9 mouse cellular contexts compared by ENCODE assay signal in the genomic region with DNA sequence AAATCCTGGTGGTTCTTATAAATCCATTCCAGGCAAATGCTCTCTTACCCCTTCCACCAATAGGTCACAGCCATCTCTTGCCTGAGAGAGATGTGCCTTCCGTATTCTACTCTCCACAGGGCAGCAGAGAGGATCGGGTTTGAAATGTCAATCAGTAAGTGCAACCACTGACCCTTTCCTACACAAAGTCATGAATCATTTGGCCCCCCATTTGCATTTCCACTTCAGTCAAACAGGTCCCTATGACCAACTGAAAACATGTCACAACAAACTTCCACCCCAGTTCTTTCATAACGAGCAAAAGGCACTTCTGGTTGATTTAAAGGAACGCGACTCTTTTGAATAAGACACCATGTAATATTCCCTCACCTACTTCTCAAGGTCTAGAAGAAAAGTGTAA. TPM values are rescaled to one million over a fixed set of nuclear protein-coding genes. Genes with fewer than 3 reads are reported as not detected.
DNase-seq lines count a peak whose midpoint lies in the region; ATAC-seq and TF ChIP-seq lines count a peak whose summit lies in the region.
"Had no signal": no experiment of that assay in that cellular context is flagged by ENCODE, and none has a peak within 500 bp of the region (broad histone marks: within the 10 kb centered on the region; RNA-seq: fewer than 3 reads in every experiment).

No protein-coding gene starts in this region.

- peaks cover 29% of the 10 kb centered on the region for H3K79me2 ChIP-seq in myocyte (ENCODE audit: control insufficient read depth, insufficient read depth)

- H3K9ac ChIP-seq in heart, embryonic 12.5 days, result no peak overlapping the region
- H3K9ac ChIP-seq in lung, postnatal 0 days (replicated peaks; ENCODE audit: low read depth), result no peak overlapping the region
- H3K9ac ChIP-seq in hindbrain, postnatal 0 days (replicated peaks; ENCODE audit: low read length), result no peak overlapping the region

- TF ChIP-seq CTCF in lung, postnatal 0 days (IDR thresholded peaks at IDR 0.05), result no peak
- no peak for TF ChIP-seq CTCF in hindbrain, postnatal 0 days (IDR thresholded peaks at IDR 0.05; ENCODE audit: low read depth)

- H3K4me2 ChIP-seq in heart, embryonic 12.5 days, result peak overlapping the region; percentile 2; the same call in 1 of the 2 replicates
- peak overlapping the region; percentile 79; the same call in 1 of the 2 replicates for H3K4me2 ChIP-seq in lung, postnatal 0 days (replicated peaks; ENCODE audit: low read depth, low read length)
- peak overlapping the region; percentile 97 for H3K4me2 ChIP-seq in hindbrain, postnatal 0 days (ENCODE audit: low read depth, low read length)
- H3K4me2 ChIP-seq in myocyte (ENCODE audit: low read depth), result peak overlapping the region; percentile 93

- H3ac ChIP-seq in myocyte (ENCODE audit: control insufficient read depth, insufficient read length), result peak overlapping the region; percentile 41

- peaks cover 22% of the 10 kb centered on the region for H3K4me1 ChIP-seq in heart, embryonic 12.5 days (replicated peaks)
- peaks cover 9% of the 10 kb centered on the region; the same call in 1 of the 2 replicates for H3K4me1 ChIP-seq in lung, postnatal 0 days (ENCODE audit: insufficient read depth, low read depth, low read length)
- H3K4me1 ChIP-seq in hindbrain, postnatal 0 days (ENCODE audit: insufficient read depth, low read length), result peaks cover 5% of the 10 kb centered on the region; the same call in 1 of the 2 replicates

- 90% methylated on average over 5 of the region's 5 CpGs for WGBS in heart, embryonic 12.5 days
- WGBS in lung, postnatal 0 days, result 85% methylated on average over 5 of the region's 5 CpGs
- WGBS in hindbrain, postnatal 0 days, result 82% methylated on average over 5 of the region's 5 CpGs

- TF ChIP-seq POLR2A in myocyte (IDR thresholded peaks at IDR 0.05; ENCODE audit: insufficient read length, low read depth), result no peak

- H3K4me3 ChIP-seq in heart, embryonic 12.5 days, result no peak overlapping the region
- no peak overlapping the region for H3K4me3 ChIP-seq in lung, postnatal 0 days (ENCODE audit: low read depth, low read length)
- peak overlapping the region; percentile 76; the same call in 1 of the 2 replicates for H3K4me3 ChIP-seq in hindbrain, postnatal 0 days (ENCODE audit: low read length)
- H3K4me3 ChIP-seq in myocyte, result peak overlapping the region; percentile 53

- no peak for TF ChIP-seq EP300 in lung, postnatal 0 days (IDR thresholded peaks at IDR 0.05)

- no peaks in the 10 kb centered on the region for H3K27me3 ChIP-seq in heart, embryonic 12.5 days (replicated peaks)
- no peaks in the 10 kb centered on the region for H3K27me3 ChIP-seq in lung, postnatal 0 days (replicated peaks; ENCODE audit: insufficient read depth, low read length)
- no peaks in the 10 kb centered on the region for H3K27me3 ChIP-seq in hindbrain, postnatal 0 days (ENCODE audit: insufficient read depth, low read length)
- H3K27me3 ChIP-seq in myocyte (ENCODE audit: control insufficient read depth, insufficient read depth, insufficient read length), result no peaks in the 10 kb centered on the region

- DNase-seq in heart, adult 8-10 months (ENCODE audit: low spot score), result no peak
- DNase-seq in lung, postnatal 0 days (ENCODE audit: low spot score), result no peak
- DNase-seq in lung, postnatal 10 days, result no peak
- DNase-seq in hindbrain, postnatal 0 days (ENCODE audit: low spot score), result no peak
- no peak for DNase-seq in retina, postnatal 1 day
- DNase-seq in spleen, postnatal 14 days (ENCODE audit: low spot score in 2 of 2), result no peak
- DNase-seq: cerebellum, adult 8-10 months had no signal

- peaks cover 18% of the 10 kb centered on the region for H3K36me3 ChIP-seq in heart, embryonic 12.5 days
- H3K36me3 ChIP-seq in lung, postnatal 0 days (ENCODE audit: insufficient read depth, low read length), result 0 out of 2 replicates have a peak, but pooled peaks cover 4% of the 10 kb centered on the region
- peaks cover 13% of the 10 kb centered on the region for H3K36me3 ChIP-seq in hindbrain, postnatal 0 days (ENCODE audit: insufficient read depth, low read length)
- H3K36me3 ChIP-seq in myocyte (ENCODE audit: control insufficient read depth, insufficient read depth), result peaks cover 17% of the 10 kb centered on the region

- no peaks in the 10 kb centered on the region for H3K9me3 ChIP-seq in heart, embryonic 12.5 days (replicated peaks)
- no peaks in the 10 kb centered on the region for H3K9me3 ChIP-seq in lung, postnatal 0 days (ENCODE audit: low read length)
- H3K9me3 ChIP-seq in hindbrain, postnatal 0 days (ENCODE audit: low read length), result no peaks in the 10 kb centered on the region

- ATAC-seq in heart, embryonic 12.5 days (ENCODE audit: insufficient number of reproducible peaks, low FRiP score), result no peak
- ATAC-seq in lung, postnatal 0 days, result no peak
- no peak for ATAC-seq in hindbrain, postnatal 0 days

- no peak overlapping the region for H3K27ac ChIP-seq in heart, embryonic 12.5 days (ENCODE audit: poor library complexity, severe bottlenecking)
- no peak overlapping the region for H3K27ac ChIP-seq in lung, postnatal 0 days (ENCODE audit: low read length)
- no peak overlapping the region for H3K27ac ChIP-seq in hindbrain, postnatal 0 days

TF ChIP-seq in myocyte, 11 proteins besides CTCF, POLR2A, EP300 and RAD21:
- TF ChIP-seq MYOG (IDR thresholded peaks at IDR 0.05; ENCODE audit: control insufficient read depth in 1 of 3, insufficient read depth in 1 of 3, insufficient read length in 2 of 3, low read depth in 2 of 3) (no peak), CEBPB (IDR thresholded peaks at IDR 0.05; ENCODE audit: insufficient read depth, poor library complexity, severe bottlenecking) (no peak), TCF3 (IDR thresholded peaks at IDR 0.05; ENCODE audit: insufficient read length, low read depth) (no peak), POLR2AphosphoS2 (IDR thresholded peaks at IDR 0.05; ENCODE audit: insufficient read length, low read depth) (no peak), USF1 (IDR thresholded peaks at IDR 0.05; ENCODE audit: low read depth) (no peak), TCF12 (IDR thresholded peaks at IDR 0.05; ENCODE audit: insufficient read depth, poor library complexity, severe bottlenecking) (no peak), REST (IDR thresholded peaks at IDR 0.05; ENCODE audit: insufficient read depth, insufficient read length) (no peak), E2F4 (IDR thresholded peaks at IDR 0.05; ENCODE audit: insufficient read depth) (no peak), SRF (IDR thresholded peaks at IDR 0.05; ENCODE audit: control insufficient read depth, insufficient read length, low read depth) (no peak), MYOD1 (IDR thresholded peaks at IDR 0.05; ENCODE audit: control insufficient read depth in 1 of 3, insufficient read length in 2 of 3, low read depth in 2 of 3) (no peak), MAX (IDR thresholded peaks at IDR 0.05; ENCODE audit: low read depth) (no peak)

RNA-seq across cellular contexts. Expression of a gene that starts 1.2 kb away (rescaled TPM):
- 54.1 and 58.4 TPM in 2 replicates for polyA plus RNA-seq in heart, embryonic 12.5 days (2016; fragmentation: Nextera tagmentation; extraction: Ambion mirVana)
- 10 to 100 TPM; 11.7 to 13.5 (median 12.8) TPM for total RNA-seq in heart, adult 8-10 months (2022)
- polyA plus RNA-seq in lung, postnatal 0 days (2015; fragmentation: Nextera tagmentation; extraction: Ambion mirVana), result 96.7 and 97.3 TPM in 2 replicates
- 57.9 and 66.3 TPM in 2 replicates for total RNA-seq in hindbrain, postnatal 0 days (2014; rRNA removed)
- 110 and 113 TPM in 2 replicates for polyA plus RNA-seq in hindbrain, postnatal 0 days (2015; fragmentation: Nextera tagmentation; extraction: Ambion mirVana)
- 40.9 TPM for polyA plus RNA-seq in myocyte (2012; fragmentation: generic; extraction: Trizol)

RNA-seq across cellular contexts. Expression of a gene that starts 40.5 kb away (rescaled TPM):
- 150 TPM in 2 replicates for polyA plus RNA-seq in heart, embryonic 12.5 days (2016; fragmentation: Nextera tagmentation; extraction: Ambion mirVana)
- total RNA-seq in heart, adult 8-10 months (2022), result 100 to 1,000 TPM; 102 to 114 (median 104) TPM
- polyA plus RNA-seq in lung, postnatal 0 days (2015; fragmentation: Nextera tagmentation; extraction: Ambion mirVana), result 87.1 and 99.2 TPM in 2 replicates
- 83.8 and 87.8 TPM in 2 replicates for total RNA-seq in hindbrain, postnatal 0 days (2014; rRNA removed)
- polyA plus RNA-seq in hindbrain, postnatal 0 days (2015; fragmentation: Nextera tagmentation; extraction: Ambion mirVana), result 209 and 221 TPM in 2 replicates
- 228 TPM for polyA plus RNA-seq in myocyte (2012; fragmentation: generic; extraction: Trizol)

RNA-seq across cellular contexts. Expression of a gene that starts 40.5 kb away (rescaled TPM):
- 10.4 and 11.3 TPM in 2 replicates for polyA plus RNA-seq in heart, embryonic 12.5 days (2016; fragmentation: Nextera tagmentation; extraction: Ambion mirVana)
- 10 to 100 TPM; 10.6 to 13.1 (median 12.0) TPM for total RNA-seq in heart, adult 8-10 months (2022)
- 4.8 and 6.3 TPM in 2 replicates for polyA plus RNA-seq in lung, postnatal 0 days (2015; fragmentation: Nextera tagmentation; extraction: Ambion mirVana)
- total RNA-seq in hindbrain, postnatal 0 days (2014; rRNA removed), result 7.7 and 12.7 TPM in 2 replicates
- 6.5 and 6.7 TPM in 2 replicates for polyA plus RNA-seq in hindbrain, postnatal 0 days (2015; fragmentation: Nextera tagmentation; extraction: Ambion mirVana)
- 6.3 TPM for polyA plus RNA-seq in myocyte (2012; fragmentation: generic; extraction: Trizol)

RNA-seq across cellular contexts. Expression of a gene that starts 48.7 kb away (rescaled TPM):
- 1.1 TPM in 2 replicates for polyA plus RNA-seq in heart, embryonic 12.5 days (2016; fragmentation: Nextera tagmentation; extraction: Ambion mirVana)
- total RNA-seq in heart, adult 8-10 months (2022), result not detected
- polyA plus RNA-seq in lung, postnatal 0 days (2015; fragmentation: Nextera tagmentation; extraction: Ambion mirVana), result 0.53 and 0.81 TPM in 2 replicates
- not detected in 2 replicates for total RNA-seq in hindbrain, postnatal 0 days (2014; rRNA removed)
- polyA plus RNA-seq in hindbrain, postnatal 0 days (2015; fragmentation: Nextera tagmentation; extraction: Ambion mirVana), result 0.43 and 0.44 TPM in 2 replicates
- 0.06 TPM for polyA plus RNA-seq in myocyte (2012; fragmentation: generic; extraction: Trizol)

Comparison
In these comparisons a context has a peak if more than half of its experiments do, and no peak if none do; other contexts are left out.
1. H3K4me2 ChIP-seq: peak in every context shown above with its lines; median percentile 97 in hindbrain, postnatal 0 days; 93 in myocyte; 79 in lung, postnatal 0 days; 2 in heart, embryonic 12.5 days.
2. H3K4me3 ChIP-seq: peak in hindbrain, postnatal 0 days (single experiment) and myocyte (single experiment); none in heart, embryonic 12.5 days (single experiment) and lung, postnatal 0 days (single experiment).